Mouse (Mus musculus) 3T3-L1 (cell line): ENCODE results near the gene Wfdc9.
A peak's percentile ranks its signal among the peaks of the same experiment; 100 is the strongest.
"Not testable (repeated sequence)": the region's sequence is repeated elsewhere in the genome, so short reads cannot be mapped to it uniquely, and the experiment has no call there.

ENCODE experiments used
- DNase-seq: peaks from one replicate; pipeline ENCODE4 v3.0.0-alpha.2; 2015; ENCODE audit warnings: low read depth, low spot score

Wfdc9 gene

DNA sequence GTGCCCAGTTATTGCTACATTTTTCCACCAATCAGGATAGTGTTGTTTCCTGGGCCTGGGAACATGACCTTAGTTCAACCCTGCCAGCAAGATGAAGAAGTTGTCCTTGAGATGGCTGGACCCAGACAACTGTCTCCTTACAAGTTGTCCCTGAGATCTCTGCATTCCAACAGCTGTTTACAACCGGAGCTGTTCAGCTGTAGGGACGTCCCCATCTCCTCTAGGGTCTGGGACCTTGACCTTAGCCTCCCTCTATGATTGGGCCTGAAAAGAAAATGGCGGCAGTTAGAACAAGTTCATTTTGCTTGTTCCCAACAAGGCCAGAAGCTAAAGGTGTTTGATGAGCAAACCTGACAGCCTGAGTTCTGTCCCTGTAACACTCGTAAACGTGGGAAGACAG, 37.3 kb downstream of the Wfdc9 start:
- DNase-seq = no peak

DNA sequence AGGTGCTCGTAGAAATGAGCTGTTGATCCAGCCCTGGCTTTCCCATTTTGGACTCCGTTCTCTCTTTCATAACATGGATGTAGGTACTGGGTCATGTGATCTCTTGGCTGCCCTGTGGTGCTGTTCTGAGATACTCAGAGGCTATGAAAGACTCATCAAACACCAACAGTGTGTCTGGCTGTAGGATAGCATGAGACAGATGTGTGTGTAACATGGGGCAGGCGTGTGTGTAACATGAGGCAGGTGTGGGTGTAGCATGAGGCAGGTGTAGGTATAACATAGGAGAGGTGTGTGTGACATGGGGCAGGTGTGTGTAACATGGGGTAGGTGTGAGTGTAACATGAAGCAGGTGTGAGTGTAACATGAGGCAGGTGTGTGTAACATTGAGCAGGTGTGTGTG, 41.0 kb downstream of the Wfdc9 start:
- DNase-seq = no peak

DNA sequence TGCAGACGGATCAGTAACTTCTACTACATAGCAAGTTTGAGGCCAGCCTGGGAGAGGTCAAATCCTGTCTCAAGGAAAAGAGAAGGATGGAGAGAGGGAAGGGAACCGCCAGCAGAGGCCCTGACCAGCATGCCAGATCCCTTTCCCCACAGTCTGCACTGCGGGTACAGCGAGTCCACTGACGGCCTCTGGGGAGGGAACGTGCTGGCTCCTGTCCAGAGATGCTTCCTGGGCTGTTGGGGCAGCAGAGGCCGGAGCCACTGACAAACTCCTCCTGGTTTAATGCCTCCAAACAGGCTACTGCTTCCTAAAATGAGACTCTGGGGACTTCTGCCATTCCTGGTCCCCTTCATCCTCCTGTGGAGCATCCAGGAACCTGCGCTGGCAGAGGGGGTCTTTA, 42.9 kb downstream of the Wfdc9 start, which contains the start of the genes Wfdc6b and Wfdc8:
Wfdc6b (plus strand) TSS at position 52 of the 400 bp plus-strand sequence.
Wfdc8 (minus strand) TSS at position 156 of the 400 bp plus-strand sequence.
- not testable (repeated sequence) for DNase-seq

DNA sequence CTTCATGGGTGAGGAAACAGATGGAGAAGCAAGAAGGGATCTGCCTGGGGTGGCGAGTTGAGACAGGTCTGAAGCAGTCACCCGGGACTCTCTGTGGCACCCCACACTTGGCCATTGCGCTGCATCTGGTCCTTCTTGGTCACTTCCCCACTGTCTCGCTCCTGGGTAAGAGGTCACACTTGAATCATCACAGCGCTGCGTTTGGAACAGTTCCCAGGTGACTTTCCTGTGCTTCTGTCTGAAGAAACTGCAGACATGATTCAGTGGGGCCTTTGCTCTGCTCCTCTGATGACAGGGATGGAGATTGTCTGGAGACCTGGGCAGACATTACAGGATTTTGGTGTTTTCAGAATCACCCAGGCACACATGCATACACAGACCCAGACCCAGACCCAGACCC, 47.6 kb downstream of the Wfdc9 start:
- DNase-seq = peak; percentile 72

DNA sequence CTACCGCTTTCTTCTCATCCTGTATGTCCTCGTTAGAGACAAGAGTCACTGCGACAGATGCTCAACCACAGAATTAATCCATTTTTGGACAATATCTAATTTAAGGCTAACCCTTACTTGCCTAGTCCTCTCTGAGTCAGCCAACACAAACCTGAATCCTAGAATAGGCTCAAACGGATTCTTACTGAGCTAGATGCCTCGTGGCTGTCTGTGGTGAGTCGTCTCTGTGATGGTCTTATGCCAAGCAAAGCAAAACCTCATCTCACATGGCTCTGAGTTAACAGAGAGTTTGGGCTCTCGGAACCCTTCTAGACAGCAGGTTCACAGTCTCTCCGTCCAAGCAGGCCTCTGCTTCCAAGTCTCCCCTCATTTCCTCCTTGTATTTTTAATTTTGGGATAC, 52.0 kb downstream of the Wfdc9 start:
- DNase-seq = peak; percentile 83

DNA sequence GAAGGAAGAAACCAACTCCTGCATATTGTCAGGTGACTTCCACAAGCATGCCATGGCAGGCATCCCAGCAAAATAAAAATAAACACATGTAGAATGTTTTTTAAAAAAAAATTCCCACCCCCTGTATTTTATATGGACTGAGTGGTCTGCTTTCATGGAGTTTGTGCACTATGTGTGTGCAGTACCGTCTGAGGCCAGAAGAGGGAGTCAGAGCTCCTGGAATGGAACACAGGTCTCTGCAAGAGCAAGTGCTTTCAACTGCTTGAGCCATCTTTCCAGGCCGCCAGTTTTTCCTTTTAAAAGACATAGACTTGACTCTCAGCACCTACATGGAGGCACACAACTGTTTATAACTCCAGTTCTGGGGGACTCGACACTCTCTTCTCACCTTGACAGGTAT, 52.9 kb downstream of the Wfdc9 start:
- DNase-seq = no peak

DNA sequence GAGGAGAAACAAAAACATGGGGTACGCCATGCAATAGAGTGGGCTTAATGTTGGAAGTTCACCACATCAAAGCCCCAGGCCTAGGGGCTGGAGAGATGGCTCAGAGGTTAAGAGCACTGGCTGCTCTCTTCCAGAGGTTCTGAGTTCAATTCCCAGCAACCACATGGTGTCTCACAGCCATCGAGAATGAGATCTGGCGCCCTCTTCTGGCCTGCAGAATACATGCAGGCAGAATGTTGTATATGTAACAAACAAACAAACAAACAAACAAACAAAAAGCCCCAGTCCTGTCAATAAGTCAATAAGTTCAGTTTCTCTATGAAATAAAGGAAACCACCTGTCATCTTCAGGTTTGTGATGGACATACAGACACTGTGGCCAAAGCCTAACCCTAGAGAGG, 56.2 kb downstream of the Wfdc9 start:
- no peak for DNase-seq
